16 mouse cellular contexts compared by ENCODE assay signal in the genomic region with DNA sequence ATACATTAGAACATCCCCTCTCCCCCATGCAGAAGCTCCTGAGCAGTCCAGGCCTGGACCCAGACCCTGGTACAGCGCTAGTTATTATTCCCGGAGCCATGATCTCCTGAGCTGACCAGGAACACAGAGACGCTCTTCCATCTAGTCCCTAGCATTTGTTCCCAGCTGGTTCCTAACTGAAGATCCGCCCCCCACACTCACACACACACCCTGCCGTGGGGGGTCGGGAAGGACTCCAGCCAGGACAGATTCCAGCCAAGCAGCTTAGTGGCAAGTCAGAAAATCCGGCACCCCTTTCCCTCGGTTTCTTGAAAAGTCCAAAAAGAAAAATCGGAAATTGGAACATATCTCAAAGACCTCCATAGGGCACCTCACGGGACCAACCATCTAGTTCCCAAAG. TPM values are rescaled to one million over a fixed set of nuclear protein-coding genes. Genes with fewer than 3 reads are reported as not detected.
DNase-seq lines count a peak whose midpoint lies in the region; ATAC-seq lines count a peak whose summit lies in the region.
"Had no signal": no experiment of that assay in that cellular context is flagged by ENCODE, and none has a peak within 500 bp of the region (broad histone marks: within the 10 kb centered on the region; RNA-seq: fewer than 3 reads in every experiment).

No protein-coding gene starts in this region.

- no peak for ATAC-seq in embryonic facial prominence, embryonic 15.5 days (ENCODE audit: insufficient number of reproducible peaks, low FRiP score, low TSS enrichment, low read depth)
- ATAC-seq: midbrain, embryonic 13.5 days had no signal

- no peak overlapping the region for H3K4me2 ChIP-seq in embryonic facial prominence, embryonic 15.5 days (replicated peaks)
- H3K4me2 ChIP-seq: liver, embryonic 11.5 days; midbrain, embryonic 13.5 days had no signal

- no peak overlapping the region for H3K9ac ChIP-seq in embryonic facial prominence, embryonic 15.5 days
- H3K9ac ChIP-seq: midbrain, embryonic 13.5 days had no signal

- intact Hi-C loops in heart, postnatal 36 days (cut with DNase I) = no loop called here
- intact Hi-C loops in left cerebral cortex, postnatal 4 days (cut with DNase I) = no loop called here

- WGBS in embryonic facial prominence, embryonic 15.5 days = 56% methylated on average over 10 of the region's 10 CpGs

- H3K4me1 ChIP-seq in embryonic facial prominence, embryonic 15.5 days = peaks cover 58% of the 10 kb centered on the region

- DNase-seq in heart, adult 11 months = peak; percentile 89
- DNase-seq in heart, postnatal 36 days = no peak
- peak; percentile 62 for DNase-seq in left cerebral cortex, postnatal 4 days
- DNase-seq in left cerebral cortex, adult 11 months (ENCODE audit: low spot score) = no peak
- DNase-seq in lung, postnatal 4 days = peak; percentile 39 to 78
- DNase-seq in spleen, adult 18-20 months = no peak
- DNase-seq in adrenal gland, postnatal 4 days (ENCODE audit: low spot score in 2 of 2) = no peak
- DNase-seq: adrenal gland, postnatal 25 days; B cell, adult 2 months; thymus, postnatal 14 days had no signal

- peak overlapping the region; percentile 55 for H3K27ac ChIP-seq in embryonic facial prominence, embryonic 15.5 days (replicated peaks)
- H3K27ac ChIP-seq: hindbrain, postnatal 0 days; left cerebral cortex, adult 2 months; midbrain, embryonic 13.5 days had no signal

- H3K27me3 ChIP-seq in embryonic facial prominence, embryonic 15.5 days = no peaks in the 10 kb centered on the region

- H3K4me3 ChIP-seq in embryonic facial prominence, embryonic 15.5 days (replicated peaks) = no peak overlapping the region
- H3K4me3 ChIP-seq: left cerebral cortex, adult 2 months; midbrain, embryonic 13.5 days had no signal

- H3K9me3 ChIP-seq in embryonic facial prominence, embryonic 15.5 days (replicated peaks) = 0 out of 2 replicates have a peak, but pooled peaks cover 6% of the 10 kb centered on the region

- H3K36me3 ChIP-seq in embryonic facial prominence, embryonic 15.5 days = peaks cover under 1% of the 10 kb centered on the region; the same call in 1 of the 2 replicates
- H3K36me3 ChIP-seq: midbrain, embryonic 13.5 days had no signal

RNA-seq across cellular contexts. Expression of a gene that starts 48.5 kb away (rescaled TPM):
- total RNA-seq in heart, postnatal 36 days (2021) = 1 to 10 TPM; 1.3 to 1.9 TPM
- 1 to 10 TPM; 4.4 to 5.4 TPM for total RNA-seq in left cerebral cortex, postnatal 4 days (2021)
- polyA plus RNA-seq in embryonic facial prominence, embryonic 15.5 days (2015; fragmentation: Nextera tagmentation; extraction: Ambion mirVana) = 24.0 and 24.6 TPM in 2 replicates
- 10 to 100 TPM; 12.8 to 13.1 TPM for total RNA-seq in adrenal gland, postnatal 4 days (2021)
- total RNA-seq: neutrophil, adult 5-6 weeks had no signal

Comparison
In these comparisons a context has a peak if more than half of its experiments do, and no peak if none do; other contexts are left out.
1. DNase-seq: peak in heart, adult 11 months (single experiment), left cerebral cortex, postnatal 4 days (single experiment) and lung, postnatal 4 days (2 of 2); none in heart, postnatal 36 days (0 of 2), left cerebral cortex, adult 11 months (single experiment), spleen, adult 18-20 months (0 of 2) and adrenal gland, postnatal 4 days (0 of 2).